34 mouse cellular contexts compared by ENCODE assay signal in genomic region chr15:49347029-49347428, GRCm38 (mm10).
"Had no signal": no experiment of that assay in that cellular context is flagged by ENCODE, and none has a peak within 500 bp of the region (broad histone marks: within the 10 kb centered on the region; RNA-seq: fewer than 3 reads in every experiment).

No protein-coding gene starts in this region.

- H3K9me3 ChIP-seq: heart, embryonic 12.5 days; heart, embryonic 13.5 days; heart, embryonic 15.5 days; hindbrain, embryonic 10.5 days; hindbrain, embryonic 12.5 days; hindbrain, embryonic 13.5 days; hindbrain, embryonic 15.5 days; intestine, embryonic 15.5 days; kidney, embryonic 15.5 days had no signal

- H3K27ac ChIP-seq: heart, embryonic 13.5 days; heart, embryonic 15.5 days; hindbrain, embryonic 10.5 days; hindbrain, embryonic 12.5 days; hindbrain, embryonic 13.5 days; hindbrain, embryonic 14.5 days; hindbrain, embryonic 15.5 days; hindbrain, postnatal 0 days; intestine, embryonic 15.5 days; kidney, embryonic 15.5 days; kidney, postnatal 0 days; layer of hippocampus, adult 2 months; left cerebral cortex, adult 2 months had no signal

- H3K4me3 ChIP-seq: heart, embryonic 12.5 days; heart, embryonic 13.5 days; heart, embryonic 15.5 days; hindbrain, embryonic 10.5 days; hindbrain, embryonic 12.5 days; hindbrain, embryonic 13.5 days; hindbrain, embryonic 15.5 days; intestine, embryonic 15.5 days; kidney, embryonic 15.5 days; layer of hippocampus, adult 2 months; left cerebral cortex, adult 2 months had no signal

- DNase-seq: heart, postnatal 10 days; heart, postnatal 14 days; heart, postnatal 36 days; heart, postnatal 4 days; kidney, adult 11 months; kidney, adult 18-20 months; kidney, adult 2 months; kidney, adult 8-10 months; kidney, adult 9 months; kidney, postnatal 10 days; kidney, postnatal 14 days; kidney, postnatal 25 days; kidney, postnatal 36 days; kidney, postnatal 4 days; layer of hippocampus, adult 9-11 months; layer of hippocampus, postnatal 36 days had no signal

- H3K9ac ChIP-seq: heart, embryonic 12.5 days; heart, embryonic 13.5 days; heart, embryonic 15.5 days; hindbrain, embryonic 12.5 days; hindbrain, embryonic 13.5 days; hindbrain, embryonic 14.5 days; hindbrain, embryonic 15.5 days; intestine, embryonic 15.5 days; kidney, embryonic 15.5 days had no signal

- H3K27me3 ChIP-seq: heart, embryonic 12.5 days; heart, embryonic 13.5 days; heart, embryonic 15.5 days; hindbrain, embryonic 12.5 days; hindbrain, embryonic 13.5 days; hindbrain, embryonic 15.5 days; intestine, embryonic 15.5 days; kidney, embryonic 15.5 days had no signal

- H3K36me3 ChIP-seq: heart, embryonic 12.5 days; heart, embryonic 13.5 days; heart, embryonic 15.5 days; hindbrain, embryonic 10.5 days; hindbrain, embryonic 12.5 days; hindbrain, embryonic 13.5 days; hindbrain, embryonic 15.5 days; intestine, embryonic 15.5 days; kidney, embryonic 15.5 days had no signal

- H3K4me1 ChIP-seq: heart, embryonic 12.5 days; heart, embryonic 13.5 days; heart, embryonic 15.5 days; hindbrain, embryonic 10.5 days; hindbrain, embryonic 12.5 days; hindbrain, embryonic 13.5 days; hindbrain, embryonic 15.5 days; intestine, embryonic 15.5 days; kidney, embryonic 15.5 days had no signal

- ATAC-seq: hindbrain, embryonic 16.5 days; hindbrain, postnatal 0 days; inflammation-experienced regulatory T-cells, adult 6 months; intestine, embryonic 15.5 days; intestine, embryonic 16.5 days; intestine, postnatal 0 days had no signal
